42 mouse cellular contexts compared by ENCODE assay signal in the genomic region with DNA sequence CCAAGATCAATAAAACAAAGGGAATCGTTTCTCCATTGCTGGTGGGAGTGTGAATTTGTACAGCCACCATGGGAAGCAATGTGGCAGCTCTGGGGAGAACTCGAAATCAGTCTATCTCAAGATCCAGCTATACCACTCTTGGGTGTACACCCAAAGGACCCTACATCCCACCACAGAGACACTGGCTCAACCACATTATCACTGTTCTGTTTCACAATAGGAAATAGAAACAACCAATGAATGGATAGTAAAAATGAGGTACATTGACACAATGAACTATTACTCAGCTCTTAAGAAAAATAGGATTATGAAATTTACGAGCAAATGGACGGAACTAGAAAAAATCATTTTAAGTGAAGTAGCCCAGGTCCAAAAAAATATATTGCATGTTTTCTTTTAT. TPM values are rescaled to one million over a fixed set of nuclear protein-coding genes. Genes with fewer than 3 reads are reported as not detected.
"Had no signal": no experiment of that assay in that cellular context is flagged by ENCODE, and none has a peak within 500 bp of the region (broad histone marks: within the 10 kb centered on the region; RNA-seq: fewer than 3 reads in every experiment).

No protein-coding gene starts in this region.

- H3K4me1 ChIP-seq: heart, embryonic 10.5 days; heart, embryonic 12.5 days; hindbrain, embryonic 10.5 days; hindbrain, embryonic 12.5 days; intestine, embryonic 15.5 days; kidney, embryonic 15.5 days; limb, embryonic 13.5 days; limb, embryonic 15.5 days; liver, embryonic 12.5 days had no signal

- ATAC-seq: hindbrain, embryonic 16.5 days; inflammation-experienced regulatory T-cells, adult 6 months; intestine, embryonic 15.5 days; liver, embryonic 12.5 days had no signal

- H3K9ac ChIP-seq: heart, embryonic 12.5 days; hindbrain, embryonic 12.5 days; hindbrain, embryonic 14.5 days; intestine, embryonic 15.5 days; kidney, embryonic 15.5 days; limb, embryonic 13.5 days; limb, embryonic 15.5 days; liver, embryonic 12.5 days had no signal

- H3K27ac ChIP-seq: heart, embryonic 10.5 days; hindbrain, embryonic 10.5 days; hindbrain, embryonic 12.5 days; hindbrain, embryonic 14.5 days; intestine, embryonic 15.5 days; kidney, embryonic 15.5 days; kidney, postnatal 0 days; limb, embryonic 13.5 days; limb, embryonic 15.5 days; liver, embryonic 12.5 days had no signal

- H3K36me3 ChIP-seq: heart, embryonic 10.5 days; heart, embryonic 12.5 days; hindbrain, embryonic 10.5 days; hindbrain, embryonic 12.5 days; intestine, embryonic 15.5 days; kidney, embryonic 15.5 days; limb, embryonic 13.5 days; limb, embryonic 15.5 days; liver, embryonic 12.5 days had no signal

- DNase-seq: gastrocnemius, postnatal 14 days; gastrocnemius, postnatal 36 days; heart, adult 18-20 months; heart, postnatal 10 days; heart, postnatal 4 days; kidney, adult 11 months; kidney, adult 2 months; kidney, adult 9 months; kidney, postnatal 14 days; kidney, postnatal 36 days; layer of hippocampus, adult 9-11 months; layer of hippocampus, postnatal 36 days; left cerebral cortex, postnatal 4 days had no signal

- H3K4me3 ChIP-seq: heart, embryonic 10.5 days; heart, embryonic 12.5 days; hindbrain, embryonic 10.5 days; hindbrain, embryonic 12.5 days; intestine, embryonic 15.5 days; kidney, embryonic 15.5 days; limb, embryonic 13.5 days; limb, embryonic 15.5 days; liver, embryonic 12.5 days had no signal

- H3K9me3 ChIP-seq: heart, embryonic 10.5 days; heart, embryonic 12.5 days; hindbrain, embryonic 10.5 days; hindbrain, embryonic 12.5 days; intestine, embryonic 15.5 days; kidney, embryonic 15.5 days; limb, embryonic 13.5 days; limb, embryonic 15.5 days; liver, embryonic 12.5 days had no signal

- H3K4me2 ChIP-seq: heart, embryonic 12.5 days; hindbrain, embryonic 12.5 days; hindbrain, embryonic 14.5 days; intestine, embryonic 15.5 days; kidney, embryonic 15.5 days; limb, embryonic 13.5 days; limb, embryonic 15.5 days; liver, embryonic 12.5 days had no signal

- H3K27me3 ChIP-seq: hindbrain, embryonic 12.5 days; intestine, embryonic 15.5 days; kidney, embryonic 15.5 days; limb, embryonic 13.5 days; limb, embryonic 15.5 days; liver, embryonic 12.5 days had no signal

RNA-seq across cellular contexts. Expression of a gene that starts 55.6 kb away (rescaled TPM):
- total RNA-seq: gastrocnemius, adult 18-20 months; gastrocnemius, adult 8-10 months; gastrocnemius, postnatal 14 days; gastrocnemius, postnatal 36 days; heart, adult 18-20 months; heart, adult 8-10 months; heart, postnatal 10 days; heart, postnatal 25 days; heart, postnatal 4 days; layer of hippocampus, adult 18-20 months; layer of hippocampus, adult 8-10 months; layer of hippocampus, postnatal 14 days; layer of hippocampus, postnatal 36 days; left cerebral cortex, adult 18-20 months; left cerebral cortex, adult 8-10 months; left cerebral cortex, postnatal 10 days; left cerebral cortex, postnatal 25 days; left cerebral cortex, postnatal 4 days; liver, adult 2 months had no signal
- polyA plus RNA-seq: heart, embryonic 14.5 days; heart, embryonic 16.5 days; hindbrain, embryonic 10.5 days; hindbrain, embryonic 14.5 days; hindbrain, embryonic 16.5 days; inflammation-experienced regulatory T-cells, adult 6 months; kidney, embryonic 15.5 days; kidney, postnatal 0 days; large intestine, adult 2 months; limb, embryonic 11.5 days; limb, embryonic 15.5 days; liver, adult 2 months had no signal
